Mouse (Mus musculus): ENCODE results near the gene Snrpa1.

Snrpa1 gene

DNA sequence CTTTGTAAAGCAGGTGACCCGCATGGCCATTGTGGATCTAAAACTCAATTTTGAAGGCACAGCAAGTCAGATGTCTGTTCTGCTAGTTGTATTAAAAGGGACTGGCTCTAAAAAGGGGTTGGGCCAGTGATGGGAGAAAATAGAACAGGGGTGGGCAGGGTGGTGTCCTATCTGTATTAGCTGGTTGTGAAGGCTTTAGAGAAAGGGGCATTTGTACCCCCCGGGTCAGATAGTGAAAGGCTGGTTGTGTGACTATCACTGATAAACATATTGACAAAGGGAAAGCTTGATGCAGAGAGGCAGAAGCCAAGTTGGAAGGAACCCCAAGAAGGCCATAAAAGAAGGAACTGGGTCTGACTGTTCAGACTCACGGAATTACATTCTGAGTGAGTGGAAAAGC lies 54.8 kb downstream of the Snrpa1 start:
- DNase-seq (ENCODE audit: low read depth, low spot score), result no peak

GRCm38 (mm10) chr7:66115821-66116343 lies 57.1 kb downstream of the Snrpa1 start:
- no peak for DNase-seq (ENCODE audit: low read depth, low spot score)

- DNase-seq (ENCODE audit: low read depth, low spot score), result no peak
Observed at GRCm38 (mm10) chr7:66116906-66117482, 58.2 kb downstream of the Snrpa1 start.

GRCm38 (mm10) chr7:66118046-66118445 lies 59.2 kb downstream of the Snrpa1 start:
- no peak for DNase-seq (ENCODE audit: low read depth, low spot score)

- DNase-seq (ENCODE audit: low read depth, low spot score), result no peak
Observed at GRCm38 (mm10) chr7:66118796-66119195, 60.0 kb downstream of the Snrpa1 start.

DNA sequence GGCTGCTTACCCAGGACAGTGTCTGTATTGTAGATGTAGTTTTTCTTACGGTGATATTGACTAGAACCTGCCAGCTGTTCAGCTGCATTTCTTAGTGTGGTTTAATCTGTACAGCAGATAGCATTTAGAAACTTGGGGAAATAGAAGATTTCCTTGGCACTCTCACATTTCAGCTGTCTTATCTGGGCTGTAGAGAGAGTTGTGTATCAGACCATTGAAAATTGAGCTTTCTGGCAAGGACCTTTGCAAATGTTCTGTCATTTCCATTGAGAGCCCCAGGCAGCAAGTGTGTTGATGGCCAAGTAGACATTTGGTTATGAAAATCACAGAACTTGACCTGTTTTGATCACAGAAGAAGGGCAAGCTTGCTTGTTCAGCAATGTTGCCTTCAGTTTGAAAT lies 61.3 kb downstream of the Snrpa1 start:
- no peak for DNase-seq (ENCODE audit: low read depth, low spot score)

DNA sequence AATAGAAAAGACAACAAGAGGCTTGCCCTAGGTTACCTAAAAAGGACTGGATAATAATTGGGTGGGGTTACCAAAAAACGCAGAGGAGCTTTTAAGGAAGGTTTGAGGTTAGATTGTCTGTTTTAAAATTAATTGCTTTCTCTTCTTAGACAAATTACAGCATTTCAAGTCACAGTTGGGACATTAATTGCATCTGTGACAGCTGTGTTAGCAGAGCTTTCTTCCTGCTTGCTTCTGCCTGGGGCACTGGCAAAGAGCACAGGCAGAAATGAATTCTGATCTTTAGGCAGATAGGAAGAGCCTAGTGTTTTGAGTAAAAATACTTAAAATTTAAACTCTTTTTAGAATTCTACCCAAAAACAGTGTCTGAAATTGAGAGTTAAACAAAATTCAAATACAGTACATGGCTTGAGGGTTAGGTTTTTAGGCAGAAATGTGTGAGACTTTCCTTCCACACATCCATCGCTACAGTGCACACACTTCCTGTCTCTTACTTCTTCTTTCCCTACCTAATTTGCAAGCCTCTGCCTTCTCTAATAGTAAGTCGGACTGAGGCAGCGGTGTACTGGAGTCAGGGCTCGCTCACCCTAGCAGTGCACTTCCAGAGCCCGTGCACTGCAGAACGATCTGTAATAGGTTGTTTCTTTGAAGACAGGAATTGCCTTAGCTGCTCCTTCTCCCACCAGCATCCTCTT lies 62.0 kb downstream of the Snrpa1 start:
- no peak for DNase-seq (ENCODE audit: low read depth, low spot score)
